Comparison of ENCODE assay signal across 10 mouse cellular contexts in the genomic region with DNA sequence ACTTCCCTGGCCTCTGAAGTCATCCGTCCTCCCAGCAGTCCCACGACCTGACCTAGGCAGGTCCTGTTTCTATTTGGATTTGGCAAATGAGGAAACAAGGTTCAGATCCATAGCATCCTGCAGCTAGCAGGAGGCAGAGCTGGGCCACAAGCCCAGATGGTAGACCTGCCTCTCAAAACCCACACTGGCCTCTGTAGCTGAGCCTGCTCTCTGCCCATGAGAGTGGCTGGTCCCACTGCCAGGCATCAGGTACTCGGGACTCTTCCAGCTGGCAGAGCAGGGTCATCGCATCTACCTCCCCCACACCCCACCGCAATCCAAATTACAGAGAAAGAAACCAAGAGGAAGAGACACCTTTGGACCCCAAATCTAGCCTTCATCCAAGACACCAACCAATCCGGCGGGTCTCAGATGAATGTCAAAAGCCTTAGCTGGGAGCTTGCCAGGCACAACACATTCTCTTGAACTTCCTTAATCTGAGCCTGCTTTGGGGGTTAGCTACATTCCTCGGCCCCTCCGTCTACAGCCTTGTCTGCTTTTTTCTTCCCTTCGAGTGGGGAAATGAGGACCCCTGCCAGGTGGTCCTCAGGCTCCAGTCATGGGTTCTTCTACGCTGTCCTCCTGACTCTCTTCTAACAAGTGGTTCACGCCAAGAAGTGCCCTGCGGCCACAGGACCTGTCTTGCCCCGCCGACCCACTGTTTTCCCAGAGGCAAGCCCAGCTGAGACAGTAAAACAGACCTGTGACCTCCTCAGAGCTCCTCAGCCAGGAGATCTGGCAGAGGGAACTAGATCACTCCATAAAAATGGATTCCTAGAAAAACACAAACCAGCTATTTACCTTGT. TPM values are rescaled to one million over a fixed set of nuclear protein-coding genes. Genes with fewer than 3 reads are reported as not detected.
DNase-seq lines count a peak whose midpoint lies in the region; ATAC-seq and TF ChIP-seq lines count a peak whose summit lies in the region.
"Had no signal": no experiment of that assay in that cellular context is flagged by ENCODE, and none has a peak within 500 bp of the region (broad histone marks: within the 10 kb centered on the region; RNA-seq: fewer than 3 reads in every experiment).

No protein-coding gene starts in this region.

- H3K9me3 ChIP-seq in intestine, embryonic 14.5 days (ENCODE audit: control insufficient read depth, low read length), result no peaks in the 10 kb centered on the region
- H3K9me3 ChIP-seq in intestine, embryonic 15.5 days, result no peaks in the 10 kb centered on the region
- no peaks in the 10 kb centered on the region for H3K9me3 ChIP-seq in embryonic facial prominence, embryonic 12.5 days
- H3K9me3 ChIP-seq in hindbrain, embryonic 16.5 days (ENCODE audit: control insufficient read depth, low read length), result no peaks in the 10 kb centered on the region
- H3K9me3 ChIP-seq in midbrain, postnatal 0 days (ENCODE audit: low read length), result no peaks in the 10 kb centered on the region
- H3K9me3 ChIP-seq in intestine, embryonic 16.5 days (ENCODE audit: control insufficient read depth, low read length), result no peaks in the 10 kb centered on the region

- ATAC-seq in intestine, embryonic 14.5 days (replicated peaks; ENCODE audit: low FRiP score, low TSS enrichment, low read depth), result no peak
- no peak for ATAC-seq in intestine, embryonic 15.5 days
- ATAC-seq in embryonic facial prominence, embryonic 12.5 days (ENCODE audit: insufficient number of reproducible peaks, insufficient read depth, low FRiP score, low TSS enrichment), result no peak
- ATAC-seq in hindbrain, embryonic 16.5 days, result no peak
- ATAC-seq in midbrain, postnatal 0 days (ENCODE audit: low FRiP score), result no peak
- no peak for ATAC-seq in intestine, embryonic 16.5 days

- H3K4me3 ChIP-seq in intestine, embryonic 14.5 days (ENCODE audit: low read depth, low read length), result no peak overlapping the region
- H3K4me3 ChIP-seq in intestine, embryonic 15.5 days (replicated peaks), result no peak overlapping the region
- H3K4me3 ChIP-seq in embryonic facial prominence, embryonic 12.5 days, result no peak overlapping the region
- no peak overlapping the region for H3K4me3 ChIP-seq in hindbrain, embryonic 16.5 days (ENCODE audit: low read length)
- H3K4me3 ChIP-seq in midbrain, postnatal 0 days (ENCODE audit: low read depth, low read length), result no peak overlapping the region
- no peak overlapping the region for H3K4me3 ChIP-seq in intestine, embryonic 16.5 days (ENCODE audit: low read length)

- no peak for TF ChIP-seq CTCF in midbrain, postnatal 0 days (IDR thresholded peaks at IDR 0.05)

- 35% methylated on average over 15 of the region's 15 CpGs for WGBS in intestine, embryonic 14.5 days
- 47% methylated on average over 15 of the region's 15 CpGs for WGBS in intestine, embryonic 15.5 days
- 22% methylated on average over 15 of the region's 15 CpGs for WGBS in embryonic facial prominence, embryonic 12.5 days
- WGBS in hindbrain, embryonic 16.5 days, result 36% methylated on average over 15 of the region's 15 CpGs
- 29% methylated on average over 15 of the region's 15 CpGs for WGBS in midbrain, postnatal 0 days
- 43% methylated on average over 15 of the region's 15 CpGs for WGBS in intestine, embryonic 16.5 days

- H3K27me3 ChIP-seq in intestine, embryonic 14.5 days (replicated peaks; ENCODE audit: control insufficient read depth, insufficient read depth, low read length), result peaks cover 12% of the 10 kb centered on the region
- H3K27me3 ChIP-seq in intestine, embryonic 15.5 days (replicated peaks), result peaks cover 8% of the 10 kb centered on the region; the same call in 1 of the 2 replicates
- H3K27me3 ChIP-seq in embryonic facial prominence, embryonic 12.5 days, result peaks cover 8% of the 10 kb centered on the region
- no peaks in the 10 kb centered on the region for H3K27me3 ChIP-seq in hindbrain, embryonic 16.5 days (replicated peaks; ENCODE audit: control insufficient read depth, insufficient read depth, low read length)
- H3K27me3 ChIP-seq in midbrain, postnatal 0 days (ENCODE audit: insufficient read depth, low read length), result no peaks in the 10 kb centered on the region; the same call in 1 of the 2 replicates
- H3K27me3 ChIP-seq in intestine, embryonic 16.5 days (replicated peaks; ENCODE audit: control insufficient read depth, insufficient read depth, low read length), result peaks cover 2% of the 10 kb centered on the region; the same call in 1 of the 2 replicates

- H3K4me1 ChIP-seq in intestine, embryonic 14.5 days (replicated peaks; ENCODE audit: control insufficient read depth, insufficient read depth, low read length), result peaks cover 30% of the 10 kb centered on the region
- H3K4me1 ChIP-seq in intestine, embryonic 15.5 days (replicated peaks), result peaks cover 28% of the 10 kb centered on the region
- H3K4me1 ChIP-seq in embryonic facial prominence, embryonic 12.5 days, result peaks cover 60% of the 10 kb centered on the region
- H3K4me1 ChIP-seq in hindbrain, embryonic 16.5 days (ENCODE audit: control insufficient read depth, insufficient read depth, low read depth, low read length), result peaks cover 34% of the 10 kb centered on the region
- H3K4me1 ChIP-seq in midbrain, postnatal 0 days (ENCODE audit: insufficient read depth, low read length), result peaks cover 29% of the 10 kb centered on the region; the same call in 1 of the 2 replicates
- H3K4me1 ChIP-seq in intestine, embryonic 16.5 days (ENCODE audit: control insufficient read depth, insufficient read depth, low read length), result peaks cover 25% of the 10 kb centered on the region

- H3K36me3 ChIP-seq in intestine, embryonic 14.5 days (ENCODE audit: control insufficient read depth, insufficient read depth, low read length), result no peaks in the 10 kb centered on the region
- no peaks in the 10 kb centered on the region for H3K36me3 ChIP-seq in intestine, embryonic 15.5 days
- H3K36me3 ChIP-seq in embryonic facial prominence, embryonic 12.5 days, result no peaks in the 10 kb centered on the region
- no peaks in the 10 kb centered on the region for H3K36me3 ChIP-seq in hindbrain, embryonic 16.5 days (ENCODE audit: control insufficient read depth, insufficient read depth, low read length)
- H3K36me3 ChIP-seq in midbrain, postnatal 0 days (ENCODE audit: insufficient read depth, low read length), result no peaks in the 10 kb centered on the region
- no peaks in the 10 kb centered on the region for H3K36me3 ChIP-seq in intestine, embryonic 16.5 days (ENCODE audit: control insufficient read depth, insufficient read depth, low read length)

- no peak overlapping the region for H3K9ac ChIP-seq in intestine, embryonic 14.5 days (ENCODE audit: low read length)
- H3K9ac ChIP-seq in intestine, embryonic 15.5 days, result no peak overlapping the region
- peak overlapping the region; percentile 24; the same call in 1 of the 2 replicates for H3K9ac ChIP-seq in embryonic facial prominence, embryonic 12.5 days
- peak overlapping the region; percentile 32; the same call in 1 of the 2 replicates for H3K9ac ChIP-seq in hindbrain, embryonic 16.5 days (ENCODE audit: low read depth, low read length)
- H3K9ac ChIP-seq in midbrain, postnatal 0 days (replicated peaks; ENCODE audit: low read length, poor library complexity, severe bottlenecking), result peak overlapping the region; percentile 56
- H3K9ac ChIP-seq in intestine, embryonic 16.5 days (ENCODE audit: low read depth, low read length), result no peak overlapping the region

- no peak overlapping the region for H3K27ac ChIP-seq in intestine, embryonic 14.5 days (ENCODE audit: low read depth)
- no peak overlapping the region for H3K27ac ChIP-seq in intestine, embryonic 15.5 days
- peak overlapping the region; percentile 93 for H3K27ac ChIP-seq in embryonic facial prominence, embryonic 12.5 days
- H3K27ac ChIP-seq in hindbrain, embryonic 16.5 days (ENCODE audit: low read depth, low read length), result peak overlapping the region; percentile 51
- H3K27ac ChIP-seq in midbrain, postnatal 0 days (ENCODE audit: low read depth, low read length), result peak overlapping the region; percentile 81
- H3K27ac ChIP-seq in intestine, embryonic 16.5 days (ENCODE audit: low read length), result no peak overlapping the region

- peak overlapping the region; percentile 41; the same call in 1 of the 2 replicates for H3K4me2 ChIP-seq in intestine, embryonic 14.5 days (ENCODE audit: low read length)
- no peak overlapping the region for H3K4me2 ChIP-seq in intestine, embryonic 15.5 days (replicated peaks)
- peak overlapping the region; percentile 43 for H3K4me2 ChIP-seq in embryonic facial prominence, embryonic 12.5 days (replicated peaks)
- H3K4me2 ChIP-seq in hindbrain, embryonic 16.5 days (ENCODE audit: low read length), result peak overlapping the region; percentile 43
- H3K4me2 ChIP-seq in midbrain, postnatal 0 days (ENCODE audit: low read depth, low read length, poor library complexity, severe bottlenecking), result peak overlapping the region; percentile 52
- H3K4me2 ChIP-seq in intestine, embryonic 16.5 days (ENCODE audit: low read depth, low read length), result no peak overlapping the region

- no peak for DNase-seq in intestine, embryonic 14.5 days (ENCODE audit: low spot score)
- no peak for DNase-seq in midbrain, postnatal 0 days (ENCODE audit: low spot score)
- no peak for DNase-seq in thymus, postnatal 0 days (ENCODE audit: low spot score)
- no peak for DNase-seq in adipocyte (ENCODE audit: low spot score)
- DNase-seq: right cerebral cortex, postnatal 14 days; thymus, adult 18-20 months had no signal

RNA-seq across cellular contexts. Expression of a gene that starts 5.8 kb away (rescaled TPM):
- 11.7 and 12.4 TPM in 2 replicates for polyA plus RNA-seq in intestine, embryonic 14.5 days (2014; fragmentation: Nextera tagmentation; extraction: Ambion mirVana)
- polyA plus RNA-seq in intestine, embryonic 15.5 days (2015; fragmentation: Nextera tagmentation; extraction: Ambion mirVana), result 7.0 and 7.7 TPM in 2 replicates
- 13.9 and 15.1 TPM in 2 replicates for polyA plus RNA-seq in embryonic facial prominence, embryonic 12.5 days (2016; fragmentation: Nextera tagmentation; extraction: Ambion mirVana)
- polyA plus RNA-seq in hindbrain, embryonic 16.5 days (2015; fragmentation: Nextera tagmentation; extraction: Ambion mirVana), result 9.3 TPM in 2 replicates
- 125 and 131 TPM in 2 replicates for total RNA-seq in midbrain, postnatal 0 days (2014; rRNA removed)
- polyA plus RNA-seq in midbrain, postnatal 0 days (2015; fragmentation: Nextera tagmentation; extraction: Ambion mirVana), result 10.6 and 11.8 TPM in 2 replicates
- polyA plus RNA-seq in intestine, embryonic 16.5 days (2015; fragmentation: Nextera tagmentation; extraction: Ambion mirVana), result 5.1 and 5.5 TPM in 2 replicates
- 9.9 and 13.1 TPM in 2 replicates for polyA plus RNA-seq in thymus, postnatal 0 days (2015; fragmentation: Nextera tagmentation; extraction: Ambion mirVana)

RNA-seq across cellular contexts. Expression of a gene that starts 51.2 kb away (rescaled TPM):
- 3.6 and 3.7 TPM in 2 replicates for polyA plus RNA-seq in intestine, embryonic 14.5 days (2014; fragmentation: Nextera tagmentation; extraction: Ambion mirVana)
- polyA plus RNA-seq in intestine, embryonic 15.5 days (2015; fragmentation: Nextera tagmentation; extraction: Ambion mirVana), result 3.7 and 3.8 TPM in 2 replicates
- polyA plus RNA-seq in embryonic facial prominence, embryonic 12.5 days (2016; fragmentation: Nextera tagmentation; extraction: Ambion mirVana), result 2.3 and 3.0 TPM in 2 replicates
- 2.2 and 2.5 TPM in 2 replicates for polyA plus RNA-seq in hindbrain, embryonic 16.5 days (2015; fragmentation: Nextera tagmentation; extraction: Ambion mirVana)
- 3.3 and 4.1 TPM in 2 replicates for total RNA-seq in midbrain, postnatal 0 days (2014; rRNA removed)
- polyA plus RNA-seq in midbrain, postnatal 0 days (2015; fragmentation: Nextera tagmentation; extraction: Ambion mirVana), result 1.9 and 2.6 TPM in 2 replicates
- polyA plus RNA-seq in intestine, embryonic 16.5 days (2015; fragmentation: Nextera tagmentation; extraction: Ambion mirVana), result 3.1 and 3.6 TPM in 2 replicates
- 3.2 and 3.6 TPM in 2 replicates for polyA plus RNA-seq in thymus, postnatal 0 days (2015; fragmentation: Nextera tagmentation; extraction: Ambion mirVana)

Comparison
In these comparisons a context has a peak if more than half of its experiments do, and no peak if none do; other contexts are left out.
1. H3K4me2 ChIP-seq: peak in intestine, embryonic 14.5 days (single experiment), embryonic facial prominence, embryonic 12.5 days (single experiment), hindbrain, embryonic 16.5 days (single experiment) and midbrain, postnatal 0 days (single experiment); none in intestine, embryonic 15.5 days (single experiment) and intestine, embryonic 16.5 days (single experiment).
2. H3K27ac ChIP-seq: peak in embryonic facial prominence, embryonic 12.5 days (single experiment), hindbrain, embryonic 16.5 days (single experiment) and midbrain, postnatal 0 days (single experiment); none in intestine, embryonic 14.5 days (single experiment), intestine, embryonic 15.5 days (single experiment) and intestine, embryonic 16.5 days (single experiment).
3. H3K9ac ChIP-seq: peak in embryonic facial prominence, embryonic 12.5 days (single experiment), hindbrain, embryonic 16.5 days (single experiment) and midbrain, postnatal 0 days (single experiment); none in intestine, embryonic 14.5 days (single experiment), intestine, embryonic 15.5 days (single experiment) and intestine, embryonic 16.5 days (single experiment).